Mouse (Mus musculus) heart, postnatal 4 days (tissue): ENCODE results near the gene A430033K04Rik. TPM values are rescaled to one million over a fixed set of nuclear protein-coding genes. Genes with fewer than 3 reads are reported as not detected.

Experiments
- DNase-seq: peaks from one replicate; pipeline ENCODE4 v3.0.0; 2021
- microRNA-seq, 2 experiments: library from miRNA; unstranded; fragments of <30 nt; microRNA quantifications; one replicate each; pipeline ENCODE4 v1.2.0; 2021 to 2022
- total RNA-seq, 2 experiments: library from RNA; stranded (reverse); gene quantifications; 2 replicates each; pipeline ENCODE4 v1.2.3; 2021

A430033K04Rik gene
- total RNA-seq, 2 experiments from 2014 or later, result 6.6 to 6.8 TPM

DNA sequence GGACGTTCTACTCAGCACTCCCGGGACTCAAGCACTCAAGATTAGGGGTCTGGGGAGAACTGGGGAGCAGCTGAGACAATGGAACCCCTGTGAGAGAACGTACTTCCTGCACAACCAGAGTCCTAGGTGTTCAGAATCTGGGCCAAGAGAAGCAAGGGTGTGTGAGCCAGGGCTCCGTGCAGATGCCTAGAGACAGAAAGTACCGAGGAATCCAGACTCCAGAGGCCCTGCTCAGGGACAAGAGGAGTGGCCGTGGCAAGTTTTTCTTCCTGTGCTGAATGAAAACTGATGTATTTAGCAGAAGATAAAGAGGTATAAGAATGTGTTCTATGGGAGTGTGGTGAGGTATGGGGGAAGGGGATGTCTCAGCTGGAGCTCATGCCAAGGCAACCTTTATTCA is 74.8 kb downstream of the A430033K04Rik start:
- DNase-seq, result no peak

Small RNA genes lying within 50 kb of the gene (microRNA-seq; reads per million reads assigned to microRNA genes)
- gene Gm24082, result 0 reads per million in 2 experiments

Other genes with a start within 250 kb of the A430033K04Rik start
- gene Zfp157, start 181.4 kb upstream of the A430033K04Rik start, total RNA-seq, result 10 to 100 TPM; 10.1 to 12.8 TPM
- not detected for gene 1700123K08Rik, start 58.1 kb upstream of the A430033K04Rik start, total RNA-seq
- 10 to 100 TPM; 29.8 to 31.3 TPM for gene Zfp68, start 3.1 kb upstream of the A430033K04Rik start, total RNA-seq
- gene Fam20c, start 131.7 kb downstream of the A430033K04Rik start, total RNA-seq, result 10 to 100 TPM; 16.3 to 17.0 TPM
- not detected for gene Gm5294, start 197.2 kb downstream of the A430033K04Rik start, total RNA-seq